Mouse (Mus musculus): ENCODE results near the gene St5. TPM values are rescaled to one million over a fixed set of nuclear protein-coding genes. Genes with fewer than 3 reads are reported as not detected.

The St5 gene
- total RNA-seq, 1 experiment: 25.6 TPM

DNA sequence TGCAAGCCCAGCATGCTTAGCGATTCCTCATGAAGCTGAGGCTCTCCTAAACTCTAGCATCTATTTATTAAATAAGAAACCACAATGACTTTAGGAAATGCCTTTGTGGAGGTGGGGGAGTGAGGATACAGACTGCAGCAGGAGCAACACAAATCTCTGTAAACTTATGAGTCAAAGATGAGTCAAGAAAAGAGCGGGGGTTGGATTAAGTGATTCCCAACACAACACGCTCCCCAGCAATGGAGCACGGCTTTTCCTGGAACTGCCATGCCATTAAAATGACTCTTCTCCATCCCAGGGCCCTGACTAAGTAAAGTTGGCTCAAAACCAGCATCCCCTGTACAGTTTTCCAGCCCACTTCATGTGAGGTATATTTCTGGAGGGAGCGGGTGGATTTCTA, 156.7 kb downstream of the St5 start:
- in situ Hi-C loops (cut with MboI; ENCODE audit: low sequenced_read_pairs in 2 of 2, unreplicated experiment in 2 of 2): no loop called here
- H3K36me3 ChIP-seq (ENCODE audit: control insufficient read depth, insufficient read depth, low read length, poor library complexity, severe bottlenecking): peaks cover 6% of the 10 kb centered on the region; the same call in 1 of the 2 replicates

DNA sequence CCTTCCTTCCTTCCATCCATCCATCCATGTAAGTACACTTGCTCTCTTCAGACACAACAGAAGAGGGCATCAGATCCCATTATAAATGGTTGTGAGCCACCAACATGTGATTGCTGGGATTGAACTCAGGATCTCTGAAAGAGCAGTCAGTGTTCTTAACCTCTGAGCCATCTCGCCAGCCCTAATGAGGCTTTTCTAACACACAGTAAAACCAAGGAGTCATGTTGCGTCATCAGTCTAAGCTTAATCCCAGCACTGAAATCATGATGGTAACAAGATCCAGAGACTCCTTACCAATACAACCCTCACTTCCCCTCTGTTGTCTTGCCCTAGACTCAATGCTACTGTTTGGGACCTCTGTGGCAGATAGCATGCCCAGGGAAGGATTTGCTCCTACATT, 157.2 kb downstream of the St5 start:
- in situ Hi-C loops (cut with MboI; ENCODE audit: low sequenced_read_pairs in 2 of 2, unreplicated experiment in 2 of 2): no loop called here
- no peak for DNase-seq (ENCODE audit: low read depth, low spot score)

More for the DNA sequence above, 156.7 kb downstream of the St5 start:
- no peaks in the 10 kb centered on the region for H3K9me3 ChIP-seq (ENCODE audit: control insufficient read depth, insufficient read depth, low read depth, low read length)
- H3K27ac ChIP-seq (ENCODE audit: insufficient read depth, low read depth, low read length, poor library complexity, severe bottlenecking): no peak overlapping the region
- no peak for DNase-seq (ENCODE audit: low read depth, low spot score)
- TF ChIP-seq HCFC1 (IDR thresholded peaks at IDR 0.05; ENCODE audit: borderline replicate concordance, insufficient read depth, low read length): no peak
- no peak for TF ChIP-seq ZNF384 (IDR thresholded peaks at IDR 0.05; ENCODE audit: low read depth, low read length)
- H3K4me1 ChIP-seq (ENCODE audit: control insufficient read depth in 2 of 2, insufficient read depth in 2 of 2, low read length in 2 of 2, poor library complexity in 1 of 2): no peaks in the 10 kb centered on the region
- H3K4me3 ChIP-seq (ENCODE audit: insufficient read depth in 1 of 2, low read depth in 1 of 2, low read length in 2 of 2, poor library complexity in 1 of 2, severe bottlenecking in 1 of 2): no peak overlapping the region
- H3K9ac ChIP-seq (ENCODE audit: insufficient read depth, low read depth, low read length, poor library complexity, severe bottlenecking): no peak overlapping the region

DNA sequence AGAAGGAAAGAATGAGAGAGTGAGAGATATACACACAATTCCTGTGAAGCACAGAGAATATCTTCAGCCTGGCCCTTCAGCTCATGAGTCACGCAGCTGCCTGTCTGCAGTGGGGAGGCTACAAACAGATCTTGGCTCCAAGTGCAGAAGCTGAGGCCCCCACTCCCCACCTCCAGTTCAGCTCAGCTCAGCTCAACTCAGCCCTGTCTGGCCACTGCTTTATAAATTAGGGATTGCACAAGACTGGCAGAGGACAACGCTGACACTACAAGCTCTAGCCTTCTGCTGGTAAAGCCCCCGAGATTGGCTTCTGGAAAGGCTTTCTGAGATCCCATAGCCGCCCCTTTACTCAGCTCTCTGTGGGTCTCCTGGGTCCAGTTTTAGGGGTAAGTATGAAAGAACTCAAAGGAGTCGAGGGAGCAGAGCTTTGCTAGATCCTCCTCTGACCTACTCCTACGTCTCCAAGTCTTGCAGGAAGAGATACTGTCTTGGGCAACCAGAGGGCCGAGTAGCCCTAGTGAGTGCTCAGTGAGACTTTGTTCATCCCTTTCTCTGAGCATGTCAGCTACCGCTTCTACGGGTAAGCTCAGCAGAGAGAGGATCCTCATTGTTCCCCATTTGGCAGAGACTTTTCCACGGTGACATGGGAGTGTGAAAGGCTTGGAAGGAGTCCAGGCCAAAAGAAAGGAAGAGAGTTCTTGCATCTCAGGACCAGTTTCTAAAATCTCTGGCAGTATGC, 158.0 kb downstream of the St5 start:
- H3K27ac ChIP-seq (ENCODE audit: insufficient read depth, low read depth, low read length, poor library complexity, severe bottlenecking): no peak overlapping the region
- TF ChIP-seq ZNF384 (IDR thresholded peaks at IDR 0.05; ENCODE audit: low read depth, low read length) (no peak), MAFK (IDR thresholded peaks at IDR 0.05; ENCODE audit: insufficient read depth, low read depth, low read length) (no peak), CHD2 (IDR thresholded peaks at IDR 0.05; ENCODE audit: low read depth, low read length) (no peak), ZC3H11A (IDR thresholded peaks at IDR 0.05; ENCODE audit: borderline replicate concordance, low read depth, low read length) (no peak), HCFC1 (IDR thresholded peaks at IDR 0.05; ENCODE audit: borderline replicate concordance, insufficient read depth, low read length) (no peak)
- peaks cover 8% of the 10 kb centered on the region; the same call in 1 of the 2 replicates for H3K36me3 ChIP-seq (ENCODE audit: control insufficient read depth, insufficient read depth, low read length, poor library complexity, severe bottlenecking)

More for the DNA sequence above, 157.2 kb downstream of the St5 start:
- no peak overlapping the region for H3K4me3 ChIP-seq (ENCODE audit: insufficient read depth in 1 of 2, low read depth in 1 of 2, low read length in 2 of 2, poor library complexity in 1 of 2, severe bottlenecking in 1 of 2)
- no peak overlapping the region for H3K27ac ChIP-seq (ENCODE audit: insufficient read depth, low read depth, low read length, poor library complexity, severe bottlenecking)
- H3K9me3 ChIP-seq (ENCODE audit: control insufficient read depth, insufficient read depth, low read depth, low read length): no peaks in the 10 kb centered on the region
- H3K4me1 ChIP-seq (ENCODE audit: control insufficient read depth in 2 of 2, insufficient read depth in 2 of 2, low read length in 2 of 2, poor library complexity in 1 of 2): no peaks in the 10 kb centered on the region
- no peak for TF ChIP-seq HCFC1 (IDR thresholded peaks at IDR 0.05; ENCODE audit: borderline replicate concordance, insufficient read depth, low read length)
- no peak for TF ChIP-seq MAFK (IDR thresholded peaks at IDR 0.05; ENCODE audit: insufficient read depth, low read depth, low read length)
- TF ChIP-seq ZC3H11A (IDR thresholded peaks at IDR 0.05; ENCODE audit: borderline replicate concordance, low read depth, low read length): no peak
- no peak for TF ChIP-seq ZNF384 (IDR thresholded peaks at IDR 0.05; ENCODE audit: low read depth, low read length)
- no peak for TF ChIP-seq CHD2 (IDR thresholded peaks at IDR 0.05; ENCODE audit: low read depth, low read length)
- no peak overlapping the region for H3K9ac ChIP-seq (ENCODE audit: insufficient read depth, low read depth, low read length, poor library complexity, severe bottlenecking)
- peaks cover 6% of the 10 kb centered on the region; the same call in 1 of the 2 replicates for H3K36me3 ChIP-seq (ENCODE audit: control insufficient read depth, insufficient read depth, low read length, poor library complexity, severe bottlenecking)

DNA sequence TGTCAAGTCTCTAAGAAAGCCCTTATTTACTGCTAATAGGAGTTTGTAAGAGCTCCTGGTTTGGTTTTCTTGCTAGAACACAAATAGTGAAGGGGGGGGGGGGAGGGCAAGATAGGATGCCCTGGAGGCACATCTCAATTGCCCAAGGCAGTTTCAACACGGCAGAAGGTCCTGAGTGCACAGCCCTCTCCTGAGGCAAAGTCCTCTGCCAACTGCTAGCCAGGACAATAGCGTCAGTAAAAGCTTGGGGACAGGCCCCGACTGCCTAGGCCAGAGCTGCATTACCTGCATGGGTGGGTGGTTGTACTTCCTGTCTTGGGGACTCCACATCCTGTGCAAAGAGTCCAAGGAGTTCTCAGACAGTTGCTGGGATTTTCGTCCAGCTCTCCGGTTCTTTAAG, 158.6 kb downstream of the St5 start:
- no peak overlapping the region for H3K4me3 ChIP-seq (ENCODE audit: insufficient read depth in 1 of 2, low read depth in 1 of 2, low read length in 2 of 2, poor library complexity in 1 of 2, severe bottlenecking in 1 of 2)
- H3K27ac ChIP-seq (ENCODE audit: insufficient read depth, low read depth, low read length, poor library complexity, severe bottlenecking): no peak overlapping the region
- peaks cover 8% of the 10 kb centered on the region; the same call in 1 of the 2 replicates for H3K36me3 ChIP-seq (ENCODE audit: control insufficient read depth, insufficient read depth, low read length, poor library complexity, severe bottlenecking)
- no peaks in the 10 kb centered on the region for H3K9me3 ChIP-seq (ENCODE audit: control insufficient read depth, insufficient read depth, low read depth, low read length)
- no peak for DNase-seq (ENCODE audit: low read depth, low spot score)
- TF ChIP-seq ZNF384 (IDR thresholded peaks at IDR 0.05; ENCODE audit: low read depth, low read length): no peak
- no peak for TF ChIP-seq MAFK (IDR thresholded peaks at IDR 0.05; ENCODE audit: insufficient read depth, low read depth, low read length)
- no peak for TF ChIP-seq HCFC1 (IDR thresholded peaks at IDR 0.05; ENCODE audit: borderline replicate concordance, insufficient read depth, low read length)
- no peak for TF ChIP-seq CHD2 (IDR thresholded peaks at IDR 0.05; ENCODE audit: low read depth, low read length)
- no peak for TF ChIP-seq ZC3H11A (IDR thresholded peaks at IDR 0.05; ENCODE audit: borderline replicate concordance, low read depth, low read length)
- in situ Hi-C loops (cut with MboI; ENCODE audit: low sequenced_read_pairs in 2 of 2, unreplicated experiment in 2 of 2): no loop called here
- H3K4me1 ChIP-seq (ENCODE audit: control insufficient read depth in 2 of 2, insufficient read depth in 2 of 2, low read length in 2 of 2, poor library complexity in 1 of 2): no peaks in the 10 kb centered on the region
- H3K9ac ChIP-seq (ENCODE audit: insufficient read depth, low read depth, low read length, poor library complexity, severe bottlenecking): no peak overlapping the region

More for the DNA sequence above, 158.0 kb downstream of the St5 start:
- DNase-seq (ENCODE audit: low read depth, low spot score): no peak
- in situ Hi-C loops (cut with MboI; ENCODE audit: low sequenced_read_pairs in 2 of 2, unreplicated experiment in 2 of 2): no loop called here
- Histone ChIP-seq H3K4me1 (ENCODE audit: control insufficient read depth in 2 of 2, insufficient read depth in 2 of 2, low read length in 2 of 2, poor library complexity in 1 of 2) (no peaks in the 10 kb centered on the region), H3K9ac (ENCODE audit: insufficient read depth, low read depth, low read length, poor library complexity, severe bottlenecking) (no peak overlapping the region), H3K4me3 (ENCODE audit: insufficient read depth in 1 of 2, low read depth in 1 of 2, low read length in 2 of 2, poor library complexity in 1 of 2, severe bottlenecking in 1 of 2) (no peak overlapping the region), H3K9me3 (ENCODE audit: control insufficient read depth, insufficient read depth, low read depth, low read length) (no peaks in the 10 kb centered on the region)

DNA sequence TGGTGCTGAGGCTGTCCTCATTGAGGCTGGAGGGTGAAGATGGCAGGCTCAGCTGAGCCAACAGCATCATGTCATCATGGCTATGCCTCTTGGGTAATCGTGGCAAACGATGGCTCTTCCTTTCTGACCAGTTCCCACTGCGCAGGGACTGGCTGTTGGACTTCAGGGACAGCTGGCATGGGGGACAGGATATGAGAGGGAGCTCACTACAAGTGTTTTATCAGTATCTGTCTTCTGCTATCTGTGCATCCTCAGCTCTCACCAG, 161.1 kb downstream of the St5 start:
- Histone ChIP-seq H3K9ac (ENCODE audit: insufficient read depth, low read depth, low read length, poor library complexity, severe bottlenecking) (no peak overlapping the region), H3K4me3 (ENCODE audit: insufficient read depth in 1 of 2, low read depth in 1 of 2, low read length in 2 of 2, poor library complexity in 1 of 2, severe bottlenecking in 1 of 2) (no peak overlapping the region), H3K9me3 (ENCODE audit: control insufficient read depth, insufficient read depth, low read depth, low read length) (no peaks in the 10 kb centered on the region), H3K4me1 (ENCODE audit: control insufficient read depth in 2 of 2, insufficient read depth in 2 of 2, low read length in 2 of 2, poor library complexity in 1 of 2) (no peaks in the 10 kb centered on the region), H3K27ac (ENCODE audit: insufficient read depth, low read depth, low read length, poor library complexity, severe bottlenecking) (no peak overlapping the region), H3K36me3 (ENCODE audit: control insufficient read depth, insufficient read depth, low read length, poor library complexity, severe bottlenecking) (peaks cover 8% of the 10 kb centered on the region; the same call in 1 of the 2 replicates)
- no peak for TF ChIP-seq CHD2 (IDR thresholded peaks at IDR 0.05; ENCODE audit: low read depth, low read length)
- DNase-seq (ENCODE audit: low read depth, low spot score): no peak
- in situ Hi-C loops (cut with MboI; ENCODE audit: low sequenced_read_pairs in 2 of 2, unreplicated experiment in 2 of 2): no loop called here
